Mouse (Mus musculus) spleen, adult 2 months (tissue): ENCODE results near the gene 1190005I06Rik.

Experiments
- CTCF ChIP-seq: fragments of 200-500 bp; IDR thresholded peaks from 2 replicates; pipeline ENCODE4 v1.5.1; 2011; ENCODE audit warnings: mild to moderate bottlenecking, inconsistent platforms; ENCODE audit not compliant: insufficient read depth, insufficient read length, insufficient replicate concordance; ENCODE audit errors: extremely low read depth
- POLR2A ChIP-seq: fragments of 200-500 bp; IDR thresholded peaks from 2 replicates; pipeline ENCODE4 v1.6.1; 2011; ENCODE audit warnings: low read depth, low read length, inconsistent platforms

GRCm38 (mm10) chr8:120642031-120642662 is 5.3 kb downstream of the 1190005I06Rik start:
- no peak for TF ChIP-seq POLR2A
- TF ChIP-seq CTCF, result no peak
